ENCODE assay signal across 27 mouse cellular contexts in genomic region chr19:27627626-27628025, GRCm38 (mm10).
DNase-seq lines count a peak whose midpoint lies in the region; ATAC-seq and TF ChIP-seq lines count a peak whose summit lies in the region.
"Had no signal": no experiment of that assay in that cellular context is flagged by ENCODE, and none has a peak within 500 bp of the region (broad histone marks: within the 10 kb centered on the region; RNA-seq: fewer than 3 reads in every experiment).

No protein-coding gene starts in this region.

- peak; percentile 20 for DNase-seq in adrenal gland, postnatal 10 days
- no peak for DNase-seq in adrenal gland, postnatal 25 days
- peak; percentile 74 for DNase-seq in 3T3-L1 (ENCODE audit: low read depth, low spot score)
- DNase-seq in NIH3T3 (ENCODE audit: low read depth): peak; percentile 41
- peak; percentile 34 for DNase-seq in brain, adult 2 months (ENCODE audit: low read depth, low spot score)
- DNase-seq in stomach, postnatal 0 days (ENCODE audit: low spot score): no peak
- DNase-seq in kidney, adult 18-20 months: no peak
- DNase-seq: B cell, adult 2 months; cerebellum, adult 11 months; cerebellum, adult 9-11 months; forebrain, postnatal 0 days; gastrocnemius, adult 2 months; gastrocnemius, postnatal 14 days; heart, adult 11 months; kidney, adult 8-10 months had no signal

- H3K36me3 ChIP-seq in stomach, postnatal 0 days (ENCODE audit: control insufficient read depth, insufficient read depth, low read length): no peaks in the 10 kb centered on the region
- H3K36me3 ChIP-seq: embryonic facial prominence, embryonic 12.5 days; embryonic facial prominence, embryonic 15.5 days; G1E; hindbrain, embryonic 10.5 days; hindbrain, embryonic 13.5 days; kidney, embryonic 15.5 days had no signal

- H3K9ac ChIP-seq in stomach, postnatal 0 days (ENCODE audit: low read length): no peak overlapping the region
- H3K9ac ChIP-seq: embryonic facial prominence, embryonic 12.5 days; embryonic facial prominence, embryonic 15.5 days; forebrain, postnatal 0 days; hindbrain, embryonic 13.5 days; kidney, embryonic 15.5 days had no signal

- WGBS in stomach, postnatal 0 days: 86% methylated on average over 1 of the region's 1 CpGs

- TF ChIP-seq CTCF in stomach, postnatal 0 days (IDR thresholded peaks at IDR 0.05; ENCODE audit: low read depth): no peak

- no peak overlapping the region for H3K4me2 ChIP-seq in stomach, postnatal 0 days (replicated peaks; ENCODE audit: low read depth)
- H3K4me2 ChIP-seq: embryonic facial prominence, embryonic 12.5 days; embryonic facial prominence, embryonic 15.5 days; heart, embryonic 11.5 days; hindbrain, embryonic 13.5 days; kidney, embryonic 15.5 days had no signal

- ATAC-seq in stomach, postnatal 0 days (ENCODE audit: low FRiP score, low TSS enrichment): no peak
- ATAC-seq: forebrain, embryonic 14.5 days; forebrain, postnatal 0 days; hindbrain, postnatal 0 days; inflammation-experienced regulatory T-cells, adult 6 months; intestine, postnatal 0 days had no signal

- no peaks in the 10 kb centered on the region for H3K9me3 ChIP-seq in stomach, postnatal 0 days (ENCODE audit: control insufficient read depth, low read length)
- H3K9me3 ChIP-seq: embryonic facial prominence, embryonic 12.5 days; embryonic facial prominence, embryonic 15.5 days; G1E; hindbrain, embryonic 10.5 days; hindbrain, embryonic 13.5 days; kidney, embryonic 15.5 days had no signal

- TF ChIP-seq EP300 in stomach, postnatal 0 days (optimal IDR thresholded peaks at IDR 0.05): no peak

- H3K4me1 ChIP-seq in stomach, postnatal 0 days (replicated peaks; ENCODE audit: control insufficient read depth, insufficient read depth): no peaks in the 10 kb centered on the region
- H3K4me1 ChIP-seq: embryonic facial prominence, embryonic 12.5 days; embryonic facial prominence, embryonic 15.5 days; hindbrain, embryonic 10.5 days; hindbrain, embryonic 13.5 days; kidney, embryonic 15.5 days had no signal

- no peaks in the 10 kb centered on the region for H3K27me3 ChIP-seq in stomach, postnatal 0 days (ENCODE audit: control insufficient read depth, insufficient read depth, low read length)
- H3K27me3 ChIP-seq: CH12.LX; embryonic facial prominence, embryonic 12.5 days; embryonic facial prominence, embryonic 15.5 days; hindbrain, embryonic 13.5 days; kidney, embryonic 15.5 days had no signal

- H3K27ac ChIP-seq in stomach, postnatal 0 days (replicated peaks): no peak overlapping the region
- H3K27ac ChIP-seq: embryonic facial prominence, embryonic 12.5 days; embryonic facial prominence, embryonic 15.5 days; gastrocnemius, adult 2 months; hindbrain, embryonic 10.5 days; hindbrain, embryonic 13.5 days; hindbrain, postnatal 0 days; kidney, embryonic 15.5 days had no signal

- no peak overlapping the region for H3K4me3 ChIP-seq in stomach, postnatal 0 days (ENCODE audit: low read depth, low read length)
- H3K4me3 ChIP-seq: embryonic facial prominence, embryonic 12.5 days; embryonic facial prominence, embryonic 15.5 days; gastrocnemius, adult 2 months; hindbrain, embryonic 10.5 days; hindbrain, embryonic 13.5 days; kidney, embryonic 15.5 days had no signal

Comparison
In these comparisons a context has a peak if more than half of its experiments do, and no peak if none do; other contexts are left out.
1. DNase-seq: peak in adrenal gland, postnatal 10 days (single experiment), 3T3-L1 (single experiment), NIH3T3 (single experiment) and brain, adult 2 months (single experiment); none in adrenal gland, postnatal 25 days (single experiment), stomach, postnatal 0 days (single experiment) and kidney, adult 18-20 months (single experiment).